Mouse (Mus musculus) cortical plate, adult 2 months (tissue): ENCODE results near the gene Gm37240.

Experiments used
- CTCF ChIP-seq: fragments of 200-500 bp; IDR thresholded peaks from 2 replicates; pipeline ENCODE4 v1.5.1; 2011; ENCODE audit warnings: mild to moderate bottlenecking, control low read depth, low read length; ENCODE audit not compliant: insufficient read depth; ENCODE audit errors: extremely low read depth
- POLR2A ChIP-seq: fragments of 200-500 bp; IDR thresholded peaks from 2 replicates; pipeline ENCODE4 v1.6.1; 2011; ENCODE audit warnings: mild to moderate bottlenecking, low read length, control low read depth; ENCODE audit not compliant: insufficient read depth; ENCODE audit errors: extremely low read depth

DNA sequence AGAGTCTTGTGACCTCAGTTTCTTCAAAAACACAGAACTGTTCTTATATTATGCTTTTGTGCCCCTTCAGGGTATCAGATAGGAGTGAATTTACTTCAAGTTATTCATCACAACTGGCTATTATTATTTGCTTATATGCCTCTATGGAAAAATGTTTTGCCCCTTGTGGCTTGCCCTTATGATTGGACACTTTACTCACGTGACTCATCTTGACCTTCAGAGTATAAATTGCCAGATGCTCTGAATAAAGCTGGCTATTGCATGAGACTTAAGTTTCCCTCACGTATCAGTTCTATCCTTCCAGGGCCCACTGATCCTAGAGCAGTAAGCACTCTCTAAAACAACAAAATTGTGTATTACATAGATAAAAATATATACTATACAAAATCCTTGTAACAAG is 1385.2 kb downstream of the Gm37240 start:
- TF ChIP-seq POLR2A, result no peak
- TF ChIP-seq CTCF, result no peak
